In genomic region chr2:119674525-119675214, GRCm38 (mm10) we compare ENCODE assay signal across 7 mouse cellular contexts. TPM values are rescaled to one million over a fixed set of nuclear protein-coding genes. Genes with fewer than 3 reads are reported as not detected.
DNase-seq lines count a peak whose midpoint lies in the region; ATAC-seq and TF ChIP-seq lines count a peak whose summit lies in the region.

Gene Rtf1 (plus strand): TSS chr2:119675068.

- TF ChIP-seq CTCF in intestine, postnatal 0 days (IDR thresholded peaks at IDR 0.05; ENCODE audit: low read depth), result no peak
- TF ChIP-seq CTCF in small intestine, adult 2 months (IDR thresholded peaks at IDR 0.05; ENCODE audit: extremely low read depth, insufficient read length, insufficient replicate concordance, low read depth, low read length), result peak; percentile 21; the same call in 1 of the 2 replicates

- H3K27ac ChIP-seq in intestine, postnatal 0 days (ENCODE audit: low read depth, low read length), result peak within 1 kb of the TSS; percentile 88
- peak within 1 kb of the TSS; percentile 66 for H3K27ac ChIP-seq in midbrain, embryonic 12.5 days (replicated peaks)
- peak within 1 kb of the TSS; percentile 78 for H3K27ac ChIP-seq in small intestine, adult 2 months (ENCODE audit: insufficient read depth, low read depth, low read length)

- DNase-seq in adrenal gland, adult 2 months, result peak; percentile 98
- peak; percentile 85 for DNase-seq in embryo, embryonic 11.5 days (ENCODE audit: low read depth, low spot score)
- DNase-seq in gastrocnemius, postnatal 4 days (ENCODE audit: low spot score in 2 of 2), result peak; percentile 99 to 100
- DNase-seq in left cerebral cortex, postnatal 4 days, result peak; percentile 98

- peak; percentile 96 for ATAC-seq in intestine, postnatal 0 days
- peak; percentile 95 for ATAC-seq in midbrain, embryonic 12.5 days (ENCODE audit: low FRiP score, low read depth)

- H3K36me3 ChIP-seq in intestine, postnatal 0 days (ENCODE audit: control insufficient read depth, insufficient read depth), result no peaks in the 10 kb centered on the region
- H3K36me3 ChIP-seq in midbrain, embryonic 12.5 days, result 0 out of 2 replicates have a peak, but pooled peaks cover 3% of the 10 kb centered on the region
- H3K36me3 ChIP-seq in small intestine, adult 2 months (ENCODE audit: control insufficient read depth, insufficient read depth, low read length), result no peaks in the 10 kb centered on the region

- under 1% methylated on average over 57 of the region's 58 CpGs for WGBS in intestine, postnatal 0 days
- 0% methylated on average over 44 of the region's 58 CpGs for WGBS in midbrain, embryonic 12.5 days
- WGBS in small intestine, adult 2 months, result under 1% methylated on average over 58 of the region's 58 CpGs

- intact Hi-C loops in left cerebral cortex, postnatal 4 days (cut with DNase I), result no loop called here

- H3K4me2 ChIP-seq in intestine, postnatal 0 days (replicated peaks; ENCODE audit: low read depth), result peak within 1 kb of the TSS; percentile 86
- peak within 1 kb of the TSS; percentile 90 for H3K4me2 ChIP-seq in midbrain, embryonic 12.5 days (replicated peaks)

- TF ChIP-seq POLR2A in small intestine, adult 2 months (IDR thresholded peaks at IDR 0.05; ENCODE audit: low read depth, low read length), result peak; percentile 96

- peak within 1 kb of the TSS; percentile 89 for H3K9ac ChIP-seq in intestine, postnatal 0 days (ENCODE audit: low read depth, low read length)
- peak within 1 kb of the TSS; percentile 97 for H3K9ac ChIP-seq in midbrain, embryonic 12.5 days (replicated peaks)

- peak within 1 kb of the TSS; percentile 89 for H3K4me3 ChIP-seq in intestine, postnatal 0 days (ENCODE audit: low read depth, low read length)
- H3K4me3 ChIP-seq in midbrain, embryonic 12.5 days, result peak within 1 kb of the TSS; percentile 89
- H3K4me3 ChIP-seq in small intestine, adult 2 months (ENCODE audit: low read depth, low read length), result peak within 1 kb of the TSS; percentile 98

- no peaks in the 10 kb centered on the region for H3K27me3 ChIP-seq in intestine, postnatal 0 days (replicated peaks; ENCODE audit: control insufficient read depth, insufficient read depth, low read length)
- H3K27me3 ChIP-seq in midbrain, embryonic 12.5 days, result no peaks in the 10 kb centered on the region; the same call in 1 of the 2 replicates
- no peaks in the 10 kb centered on the region for H3K27me3 ChIP-seq in small intestine, adult 2 months (ENCODE audit: control insufficient read depth, insufficient read depth, low read length)

- H3K4me1 ChIP-seq in intestine, postnatal 0 days (replicated peaks; ENCODE audit: control insufficient read depth, insufficient read depth, low read length), result 0 out of 2 replicates have a peak, but pooled peaks cover 4% of the 10 kb centered on the region
- peaks cover 18% of the 10 kb centered on the region for H3K4me1 ChIP-seq in midbrain, embryonic 12.5 days
- no peaks in the 10 kb centered on the region for H3K4me1 ChIP-seq in small intestine, adult 2 months (ENCODE audit: control insufficient read depth, insufficient read depth, insufficient read length, low read length)

- H3K9me3 ChIP-seq in intestine, postnatal 0 days (ENCODE audit: control insufficient read depth), result no peaks in the 10 kb centered on the region
- H3K9me3 ChIP-seq in midbrain, embryonic 12.5 days, result no peaks in the 10 kb centered on the region

RNA-seq across cellular contexts. Expression of gene Rtf1, which starts in this region (rescaled TPM):
- 10 to 100 TPM; 21.8 to 33.4 TPM for total RNA-seq in adrenal gland, adult 2 months (2021)
- 7.4 and 9.4 TPM in 2 replicates for polyA plus RNA-seq in adrenal gland, adult 2 months (2012; rRNA removed)
- total RNA-seq in gastrocnemius, postnatal 4 days (2021), result 10 to 100 TPM; 32.3 to 38.3 TPM
- 29.4 and 32.1 TPM in 2 replicates for polyA plus RNA-seq in intestine, postnatal 0 days (2015; fragmentation: Nextera tagmentation; extraction: Ambion mirVana)
- total RNA-seq in left cerebral cortex, postnatal 4 days (2021), result 10 to 100 TPM; 65.7 to 69.5 TPM
- 68.4 and 78.0 TPM in 2 replicates for polyA plus RNA-seq in midbrain, embryonic 12.5 days (2016; fragmentation: Nextera tagmentation; extraction: Ambion mirVana)
- polyA plus RNA-seq in small intestine, adult 2 months (2012; rRNA removed), result 1.8 and 3.8 TPM in 2 replicates

Comparison
In these comparisons a context has a peak if more than half of its experiments do, and no peak if none do; other contexts are left out.
1. Peak in every context shown above with its lines: DNase-seq, ATAC-seq, H3K4me3 ChIP-seq and H3K27ac ChIP-seq.